Mouse (Mus musculus) A20 (cell line): Measurements from ENCODE around the gene Pfkp.

Experiments
- DNase-seq: peaks from one replicate; pipeline ENCODE4 v3.0.0-alpha.2; 2011; ENCODE audit warnings: low read depth, low spot score

The Pfkp gene

GRCm38 (mm10) chr13:6648669-6649233 lies at the start of gene Pfkp:
Gene Pfkp (minus strand): TSS chr13:6648777.
- peak; percentile 94 for DNase-seq

DNA sequence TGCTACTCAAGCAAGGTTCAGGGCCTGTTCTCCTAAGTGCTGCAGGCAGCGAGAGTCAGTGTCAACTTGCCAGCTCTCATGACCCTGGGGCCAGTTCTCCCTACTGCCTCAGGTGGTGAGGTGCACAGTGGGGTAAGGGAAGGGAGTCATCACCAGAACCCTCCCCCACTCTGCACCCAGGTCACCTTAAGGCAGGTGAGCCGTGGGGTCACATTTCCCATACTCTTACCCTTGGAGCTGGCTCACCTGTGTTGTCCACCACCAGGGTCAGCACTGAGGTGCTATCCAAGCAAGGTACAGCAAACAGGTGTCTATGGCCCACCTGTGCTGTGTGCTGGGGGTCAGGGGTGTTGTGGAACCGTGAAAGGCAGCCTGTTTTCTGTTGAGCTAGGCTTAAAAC lies 42.0 kb upstream of the Pfkp start:
- DNase-seq = no peak

- peak; percentile 75 for DNase-seq
Measured at GRCm38 (mm10) chr13:6689962-6690361, 41.4 kb upstream of the Pfkp start.

- peak; percentile 78 for DNase-seq
Measured at GRCm38 (mm10) chr13:6688790-6689433, 40.3 kb upstream of the Pfkp start.

DNA sequence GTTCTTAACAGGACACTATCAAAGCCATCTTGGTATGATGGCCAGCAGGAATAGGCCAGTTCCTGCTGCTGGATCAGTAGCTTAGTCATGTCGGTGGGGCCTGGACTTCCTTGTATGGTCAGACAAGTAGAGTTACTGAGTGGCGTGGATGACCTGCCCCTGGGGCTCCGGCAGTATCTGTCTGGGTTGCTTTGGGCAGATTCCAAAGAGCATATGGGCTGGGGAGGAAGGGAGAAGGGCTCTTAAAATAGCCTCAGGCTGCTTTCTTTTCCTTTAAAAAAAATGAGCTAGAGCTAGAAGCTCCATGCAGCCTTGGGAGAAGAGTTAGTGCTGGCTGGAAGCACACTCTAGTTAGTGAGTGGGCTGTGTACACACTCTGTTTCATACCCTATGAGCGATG lies 18.3 kb upstream of the Pfkp start:
- DNase-seq = no peak

DNA sequence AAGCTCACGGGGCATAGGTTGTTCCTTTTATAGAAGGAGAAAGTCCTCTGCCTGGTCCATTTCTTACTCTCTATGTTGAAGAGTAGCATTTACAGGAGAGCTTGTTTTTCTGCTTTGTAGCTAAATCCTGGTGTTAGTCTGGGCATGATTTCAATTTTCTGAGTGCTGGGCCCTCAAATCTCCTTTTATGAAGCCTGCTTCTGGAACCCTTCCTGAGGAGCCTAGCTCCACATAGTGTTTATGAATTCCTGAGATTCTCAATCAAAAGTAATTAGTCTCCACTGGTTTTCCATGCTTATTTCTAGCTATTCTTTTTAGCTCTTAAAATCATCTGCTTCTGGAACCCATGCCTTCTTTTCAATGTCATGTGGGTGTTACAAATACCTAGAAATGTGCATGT lies 16.9 kb upstream of the Pfkp start:
- no peak for DNase-seq

DNA sequence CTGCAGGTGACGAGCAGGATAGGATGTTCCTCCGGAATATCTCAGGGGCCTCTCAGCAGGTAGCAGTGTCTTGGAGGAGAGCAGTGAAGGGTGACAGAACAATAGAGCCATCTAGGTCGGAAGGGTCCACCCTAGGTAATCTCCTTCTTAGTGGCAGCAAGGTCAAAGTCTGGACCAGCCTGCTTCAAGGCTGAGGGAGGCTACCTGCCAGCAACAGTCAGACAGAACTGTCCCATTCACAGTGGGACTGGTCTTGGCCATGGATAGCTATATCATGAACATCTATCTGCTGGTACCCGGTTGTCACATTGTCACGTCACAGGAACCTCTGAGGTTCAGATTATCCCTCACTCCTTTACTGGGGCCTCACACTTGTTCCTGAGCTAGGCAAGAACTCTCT lies 15.6 kb upstream of the Pfkp start:
- no peak for DNase-seq

GRCm38 (mm10) chr13:6659314-6659713 lies 10.7 kb upstream of the Pfkp start:
- DNase-seq = no peak

GRCm38 (mm10) chr13:6657300-6657699 lies 8.7 kb upstream of the Pfkp start:
- DNase-seq = no peak

- DNase-seq = no peak
Measured at GRCm38 (mm10) chr13:6649542-6649941, 965 bp upstream of the Pfkp start.

GRCm38 (mm10) chr13:6647992-6648668 lies 447 bp downstream of the Pfkp start:
- DNase-seq = no peak

- DNase-seq = peak; percentile 96
Measured at GRCm38 (mm10) chr13:6647067-6647991, 1.2 kb downstream of the Pfkp start.

DNA sequence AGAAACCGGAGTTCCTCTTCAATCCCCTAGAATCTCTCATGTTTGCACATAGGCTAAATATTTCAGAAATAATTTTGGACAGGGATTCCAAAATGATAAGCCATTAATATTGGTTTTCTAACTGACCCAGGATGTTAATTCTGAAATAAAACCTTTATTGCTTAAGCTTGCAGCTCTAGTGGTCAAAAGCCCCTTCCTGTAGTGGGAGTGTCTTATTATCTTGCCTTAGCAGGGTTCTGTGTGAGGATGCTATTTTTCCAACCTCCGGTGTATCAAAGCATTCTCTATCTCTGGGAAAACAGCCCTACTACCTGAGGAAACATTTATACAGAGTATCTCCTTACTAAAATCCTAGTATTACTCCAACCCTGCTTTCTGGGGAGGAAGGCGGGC lies 1.9 kb downstream of the Pfkp start:
- DNase-seq = no peak

DNA sequence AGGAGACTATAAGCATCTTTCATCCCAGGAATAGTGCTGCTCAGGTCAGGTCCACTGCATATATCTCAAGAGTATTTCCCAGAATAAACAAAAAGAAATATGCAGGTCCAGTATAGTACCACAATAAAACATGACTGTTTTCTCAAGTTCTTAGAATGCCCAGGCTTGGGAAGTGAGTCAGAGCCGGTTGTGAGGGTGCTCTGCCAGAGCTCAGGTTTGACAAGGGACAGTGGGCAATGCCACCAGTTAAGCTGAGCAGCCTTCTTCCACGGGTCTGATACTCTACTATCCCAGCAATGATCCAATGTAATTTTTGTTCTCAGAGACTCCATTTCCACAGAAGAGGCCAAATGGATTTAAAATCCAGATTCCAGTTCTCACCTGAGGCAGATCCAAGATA lies 2.3 kb downstream of the Pfkp start:
- no peak for DNase-seq

DNA sequence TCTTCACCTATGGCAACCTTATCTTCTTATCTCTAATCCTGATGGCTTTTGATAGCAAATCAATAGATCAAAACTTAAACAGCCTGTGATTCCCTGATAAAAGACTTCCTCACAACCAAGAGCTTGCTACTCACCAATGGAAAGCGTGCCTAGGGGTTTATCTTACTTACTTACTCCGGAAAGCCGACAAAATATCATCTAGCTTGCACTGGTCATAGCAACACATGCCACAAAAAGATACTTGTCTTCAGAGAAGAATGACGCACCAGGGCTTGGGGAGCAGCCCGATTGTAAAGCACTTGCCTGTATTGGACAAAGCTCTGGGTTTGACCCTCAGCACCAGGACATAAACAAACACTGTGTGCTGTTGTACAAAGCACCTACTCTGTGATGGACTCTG lies 4.6 kb downstream of the Pfkp start:
- no peak for DNase-seq

DNA sequence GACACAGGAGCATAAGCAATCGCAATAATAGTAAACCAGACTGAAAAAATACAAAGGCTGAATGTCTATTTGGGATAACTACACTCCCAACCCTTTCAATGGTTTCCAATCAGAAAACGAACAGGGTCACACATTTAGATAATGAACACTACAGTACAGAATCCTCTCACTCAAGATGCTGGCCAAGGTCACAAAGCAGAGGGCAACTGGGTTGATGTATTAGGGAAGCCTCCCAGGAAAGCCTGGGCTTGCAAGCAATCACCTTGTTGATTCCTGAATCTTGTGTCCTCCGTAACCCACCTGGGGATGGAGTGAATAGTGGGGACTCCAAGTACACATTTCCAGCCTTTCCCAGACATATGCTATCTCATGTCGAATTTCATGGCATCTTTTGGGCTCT lies 5.6 kb downstream of the Pfkp start:
- no peak for DNase-seq

DNA sequence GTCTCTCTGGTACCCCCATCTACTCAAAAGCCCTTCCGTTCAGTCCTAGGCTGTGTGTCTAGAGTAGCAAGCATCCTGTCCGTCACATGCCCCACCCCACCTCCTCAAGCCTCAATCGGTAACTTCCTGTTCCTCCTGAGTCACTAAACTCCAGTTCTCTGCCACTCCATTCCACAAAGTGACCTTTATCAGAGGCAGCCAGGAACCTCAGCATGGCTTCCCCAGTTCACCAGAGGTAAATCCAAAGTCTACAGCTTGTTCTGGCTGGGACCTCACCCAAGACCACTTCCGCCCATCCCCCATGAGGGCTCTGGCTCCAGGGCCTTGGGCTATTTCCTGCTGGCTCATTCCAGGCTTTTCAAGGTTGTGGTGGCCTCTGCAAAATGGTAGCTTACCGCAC lies 6.1 kb downstream of the Pfkp start:
- no peak for DNase-seq

GRCm38 (mm10) chr13:6641497-6641896 lies 7.1 kb downstream of the Pfkp start:
- no peak for DNase-seq

- DNase-seq = no peak
Measured at GRCm38 (mm10) chr13:6639507-6640030, 9.0 kb downstream of the Pfkp start.

GRCm38 (mm10) chr13:6638976-6639375 lies 9.6 kb downstream of the Pfkp start:
- DNase-seq = no peak

DNA sequence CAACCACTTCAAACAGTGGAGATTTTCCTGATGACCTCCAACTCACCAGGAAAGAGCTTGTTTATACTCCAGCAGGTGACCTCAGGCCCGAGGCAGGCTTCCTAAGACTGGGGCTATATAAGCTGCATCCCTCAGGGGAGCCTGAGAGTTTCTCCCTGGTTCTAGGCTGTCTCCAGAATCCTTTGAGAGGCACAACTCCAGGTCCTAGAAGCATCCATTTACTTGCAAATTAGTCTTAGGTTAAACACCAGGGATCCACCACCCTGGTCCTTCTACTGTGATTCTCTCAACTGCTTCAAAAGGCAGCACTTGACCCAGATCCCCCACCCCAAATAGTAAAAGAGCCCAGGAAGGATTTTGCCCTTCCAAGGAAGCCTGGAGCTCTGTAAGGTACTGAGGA lies 10.2 kb downstream of the Pfkp start:
- DNase-seq = no peak

DNA sequence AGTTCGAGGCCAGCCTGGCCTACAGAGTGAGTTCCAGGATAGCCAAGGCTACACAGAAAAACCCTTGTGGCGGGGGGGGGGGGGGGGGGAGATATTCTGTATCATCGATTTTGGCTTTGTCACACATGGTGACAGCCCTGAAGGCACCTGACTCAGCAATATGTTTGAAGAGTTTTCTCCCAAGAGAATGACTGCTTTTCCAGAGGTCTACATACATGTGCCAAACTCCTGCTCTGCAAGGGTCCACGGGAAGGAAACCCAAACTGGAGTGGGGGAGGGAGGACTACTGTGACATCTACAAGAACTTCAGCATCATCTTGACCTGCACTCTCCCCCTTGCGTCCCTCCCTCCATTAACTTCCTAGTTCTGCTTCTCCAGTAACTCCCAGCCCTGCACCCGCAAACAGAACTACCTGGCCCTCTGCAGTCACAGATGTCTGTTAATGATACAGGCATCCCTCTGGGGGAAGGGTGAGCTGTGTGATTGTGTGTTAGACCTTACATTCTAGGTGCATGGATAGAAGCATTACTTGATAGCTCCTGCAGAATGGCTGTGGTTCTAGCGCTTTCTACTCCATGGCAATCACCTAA lies 10.9 kb downstream of the Pfkp start:
- peak; percentile 53 for DNase-seq
